Mouse (Mus musculus) gonadal fat pad, adult 2 months (tissue): ENCODE results near the gene Hoxa6. TPM values are rescaled to one million over a fixed set of nuclear protein-coding genes. Genes with fewer than 3 reads are reported as not detected.

Experiments
- DNase-seq: peaks from one replicate; pipeline ENCODE4 v3.0.0-alpha.2; 2012; ENCODE audit warnings: low read depth
- polyA plus RNA-seq: library from polyadenylated mRNA; depleted of rRNA; stranded (reverse); fragments of >200 nt; gene quantifications from 2 replicates; pipeline ENCODE4 v1.2.3, GENCODE M21; 2012

The Hoxa6 gene
- polyA plus RNA-seq, 1 experiment = 3.2 TPM

DNA sequence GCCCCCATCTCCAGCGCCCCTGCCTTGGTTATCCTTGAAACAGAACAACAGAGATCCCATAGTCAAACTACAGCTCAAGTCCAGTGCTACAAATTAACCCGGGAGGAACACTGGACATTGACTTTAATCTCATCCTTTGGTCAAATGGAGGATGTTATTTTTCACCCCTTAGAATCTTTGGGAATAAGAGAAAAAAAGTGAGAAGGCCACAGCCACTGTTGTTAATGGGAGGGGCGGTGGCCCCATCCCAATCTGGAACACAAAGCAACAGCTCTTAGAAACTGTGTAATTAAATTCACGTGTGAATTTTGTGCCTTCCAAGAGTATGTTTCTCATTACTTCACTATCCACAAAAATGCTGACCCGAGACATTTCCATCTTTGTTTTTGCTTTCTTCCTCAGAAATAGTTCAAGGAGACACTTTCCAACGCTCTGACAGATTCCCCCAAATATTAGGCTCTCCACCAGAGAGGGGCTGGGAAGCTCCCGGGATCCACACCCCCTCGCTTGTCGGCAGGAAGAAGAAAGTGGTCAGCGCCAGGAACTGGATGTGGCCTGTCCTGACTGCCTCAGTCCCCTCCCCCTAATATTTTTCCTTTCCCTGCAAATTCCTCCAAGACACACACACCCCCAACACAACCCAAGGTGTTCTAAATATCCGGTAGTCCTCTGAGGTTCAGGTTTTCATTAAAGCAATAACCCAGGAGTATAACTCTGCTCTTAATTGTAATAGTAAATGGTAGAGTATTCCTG, 19.1 kb upstream of the Hoxa6 start:
- no peak for DNase-seq

- no peak for DNase-seq
These were observed 18.2 kb upstream of the Hoxa6 start for GRCm38 (mm10) chr6:52226569-52227257.

- DNase-seq = no peak
These were observed 17.4 kb upstream of the Hoxa6 start for GRCm38 (mm10) chr6:52225612-52226568.

DNA sequence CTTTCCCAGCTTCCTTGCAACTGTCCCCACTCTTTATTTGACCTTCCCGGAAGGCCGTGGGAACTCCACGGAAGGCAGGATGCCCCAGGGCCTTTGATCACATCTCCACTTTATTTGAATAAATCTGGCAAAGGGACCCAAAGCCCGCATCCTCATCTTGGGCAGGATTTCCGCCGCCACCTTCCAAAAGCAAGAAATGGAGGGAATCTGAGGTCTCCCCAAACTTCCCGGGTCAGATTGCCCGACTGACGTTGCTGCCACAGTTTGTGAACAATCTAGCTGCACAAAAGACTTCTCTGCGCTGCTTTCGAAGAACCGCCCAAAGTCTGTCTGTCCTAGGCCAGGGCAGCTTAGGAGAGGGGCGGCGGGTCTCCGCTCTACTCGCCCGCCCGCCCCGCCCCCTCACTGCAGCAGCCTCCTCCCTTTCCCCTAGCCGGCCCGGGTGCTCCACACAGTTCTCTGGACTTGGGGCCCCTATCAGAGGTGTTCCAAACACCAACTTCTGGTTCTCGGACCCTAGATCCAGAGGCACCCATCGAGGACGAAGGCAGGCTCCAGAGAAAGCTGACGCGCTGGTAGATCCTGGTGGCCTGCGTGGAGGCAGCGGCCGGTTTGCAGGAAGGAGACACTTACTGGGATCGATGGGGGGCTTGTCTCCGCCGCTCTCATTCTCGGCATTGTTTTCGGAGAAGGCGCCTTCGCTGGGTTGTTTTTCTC, 16.5 kb upstream of the Hoxa6 start:
- DNase-seq = no peak

DNA sequence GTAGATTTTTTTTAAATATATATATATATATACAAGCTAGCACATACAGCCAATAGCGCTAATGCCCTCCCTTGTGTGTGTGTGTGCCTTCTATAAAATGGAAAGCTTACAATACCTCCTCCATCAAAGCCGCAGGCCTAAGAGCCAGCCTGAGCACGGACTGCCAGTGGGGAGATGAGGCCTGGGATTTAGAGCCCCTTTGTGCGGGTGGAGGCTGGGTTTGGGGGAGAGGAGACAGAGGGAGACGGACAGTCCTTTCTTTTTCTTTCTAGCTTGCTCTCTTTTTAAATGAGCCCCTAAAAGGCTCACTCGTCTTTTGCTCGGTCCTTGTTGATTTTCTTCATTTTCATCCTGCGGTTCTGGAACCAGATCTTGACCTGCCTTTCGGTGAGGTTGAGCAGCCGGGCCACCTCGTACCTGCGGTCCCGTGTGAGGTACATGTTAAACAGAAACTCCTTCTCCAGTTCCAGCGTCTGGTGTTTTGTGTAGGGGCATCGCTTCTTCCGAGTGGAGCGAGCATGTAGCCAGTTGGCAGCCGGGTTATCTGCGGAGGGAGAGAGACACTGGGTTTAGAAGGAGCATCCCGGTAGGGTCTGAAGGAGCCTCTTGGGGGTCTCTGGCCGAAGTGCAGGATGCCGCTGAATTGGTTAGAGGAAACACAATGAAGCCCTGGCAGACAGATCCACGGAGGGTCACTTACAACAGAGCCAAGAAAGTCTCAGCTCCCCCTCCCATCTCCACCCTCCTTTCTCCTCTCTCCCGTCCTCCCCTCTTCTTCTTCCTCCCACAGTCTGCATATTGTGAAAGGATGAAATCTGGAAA, 15.6 kb upstream of the Hoxa6 start:
- no peak for DNase-seq

DNA sequence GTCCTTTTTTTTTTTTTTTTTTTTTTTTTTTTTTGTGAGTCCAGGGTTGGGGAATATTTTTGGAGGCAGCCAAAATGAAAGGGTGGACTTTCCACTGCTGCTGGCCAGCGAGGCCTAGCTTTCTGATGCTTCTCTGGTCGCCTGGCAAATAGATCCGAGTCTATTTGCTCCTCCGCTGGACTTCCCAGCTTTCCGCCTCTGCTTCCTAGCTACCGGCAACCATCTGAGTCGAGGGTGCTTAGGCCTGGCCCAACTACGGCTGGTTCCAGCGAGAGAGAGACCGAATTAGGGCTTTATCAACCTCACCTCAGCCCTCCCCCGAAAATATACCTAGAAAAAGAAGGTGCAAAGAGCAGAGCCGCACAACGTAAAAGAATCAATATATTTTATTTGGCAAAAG, 14.2 kb upstream of the Hoxa6 start:
- no peak for DNase-seq

DNA sequence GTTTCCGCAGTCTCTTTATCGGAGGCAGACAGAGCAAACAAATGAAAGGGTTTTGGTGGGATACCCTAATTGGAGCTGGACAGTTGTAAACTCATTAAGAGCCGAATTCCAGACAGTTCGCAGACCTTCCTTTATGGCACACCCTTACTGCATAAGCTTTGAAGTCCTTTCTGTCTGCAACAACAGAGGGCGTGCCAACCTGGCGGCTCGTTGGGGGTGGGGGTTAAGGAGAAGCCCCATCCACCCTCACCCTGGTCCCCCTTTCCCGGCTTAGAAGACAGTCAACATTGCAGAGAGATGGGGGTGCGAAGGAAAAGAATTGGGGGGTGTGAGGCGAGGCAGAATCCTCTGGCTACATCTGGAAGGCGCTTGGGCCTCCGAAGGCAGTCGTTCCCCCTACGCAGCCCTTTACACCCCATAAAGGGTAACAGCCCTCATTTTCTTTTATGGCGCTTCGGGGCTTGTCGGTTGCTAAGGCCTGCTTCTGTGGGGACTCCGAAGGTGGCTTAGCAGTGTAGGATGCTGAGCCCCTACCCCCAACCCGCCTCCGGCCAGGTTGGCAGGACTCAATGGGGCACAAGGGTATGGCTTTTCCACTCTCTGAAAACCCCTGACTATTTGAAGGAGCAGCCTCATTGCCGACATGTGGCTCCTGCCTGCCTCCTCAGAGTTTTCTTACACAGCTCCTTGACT, 13.6 kb upstream of the Hoxa6 start:
- DNase-seq = no peak

DNA sequence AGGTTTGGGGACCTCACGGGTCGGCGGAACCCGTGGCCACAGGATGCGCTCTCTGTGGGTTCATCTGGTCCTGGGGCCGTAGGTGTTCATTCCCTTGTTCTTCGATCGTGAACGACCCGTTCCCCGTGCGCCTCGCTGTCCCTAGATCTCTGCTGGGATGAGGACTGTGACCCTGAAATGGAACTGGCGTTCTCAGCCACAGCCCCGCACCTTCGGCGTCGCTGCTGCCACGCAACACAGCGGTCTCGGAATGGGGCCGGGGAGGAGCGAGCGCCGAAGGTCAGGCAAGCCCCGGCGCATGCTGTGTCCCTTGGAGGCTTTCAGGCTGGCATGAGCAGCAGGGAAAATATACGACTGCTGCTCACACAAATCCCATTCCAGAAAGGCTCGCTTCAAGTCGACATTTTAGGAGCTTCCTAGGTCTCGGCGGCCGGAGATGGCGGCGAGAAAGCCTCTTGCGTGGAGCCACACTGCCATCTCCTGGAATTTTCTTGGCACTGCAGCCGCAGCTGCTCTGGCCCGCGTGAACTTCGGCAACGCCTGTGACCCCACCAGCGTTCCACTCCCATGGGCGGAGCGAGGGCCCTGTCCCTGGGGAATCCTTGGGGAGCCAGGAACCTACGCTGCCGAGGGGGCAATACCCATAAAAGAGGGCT, 12.9 kb upstream of the Hoxa6 start, which contains the start of gene Hoxa7:
Gene Hoxa7 (minus strand): TSS at position 518 of the 656 bp plus-strand sequence.
- DNase-seq = no peak

DNA sequence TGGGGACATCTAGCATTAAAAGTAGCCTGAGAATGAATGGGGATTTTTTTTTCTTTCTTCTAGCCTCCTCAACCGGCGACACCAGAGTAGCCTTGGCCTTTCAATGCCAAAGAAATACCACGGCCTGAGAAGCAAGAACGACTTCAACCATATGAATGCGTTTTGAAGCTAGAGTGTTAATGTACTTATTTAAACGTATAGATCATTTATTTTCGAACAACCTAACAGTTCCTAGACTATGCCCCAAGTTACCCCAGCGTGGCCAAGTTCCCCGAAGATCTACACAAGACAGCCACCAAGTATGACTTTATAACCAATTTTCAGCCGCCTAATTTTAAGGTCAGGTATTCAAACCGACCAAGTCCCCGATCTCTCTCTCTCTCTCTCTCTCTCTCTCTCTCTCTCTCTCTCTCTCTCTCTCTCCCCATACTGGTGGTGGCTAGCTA, 12.4 kb upstream of the Hoxa6 start:
- no peak for DNase-seq

DNA sequence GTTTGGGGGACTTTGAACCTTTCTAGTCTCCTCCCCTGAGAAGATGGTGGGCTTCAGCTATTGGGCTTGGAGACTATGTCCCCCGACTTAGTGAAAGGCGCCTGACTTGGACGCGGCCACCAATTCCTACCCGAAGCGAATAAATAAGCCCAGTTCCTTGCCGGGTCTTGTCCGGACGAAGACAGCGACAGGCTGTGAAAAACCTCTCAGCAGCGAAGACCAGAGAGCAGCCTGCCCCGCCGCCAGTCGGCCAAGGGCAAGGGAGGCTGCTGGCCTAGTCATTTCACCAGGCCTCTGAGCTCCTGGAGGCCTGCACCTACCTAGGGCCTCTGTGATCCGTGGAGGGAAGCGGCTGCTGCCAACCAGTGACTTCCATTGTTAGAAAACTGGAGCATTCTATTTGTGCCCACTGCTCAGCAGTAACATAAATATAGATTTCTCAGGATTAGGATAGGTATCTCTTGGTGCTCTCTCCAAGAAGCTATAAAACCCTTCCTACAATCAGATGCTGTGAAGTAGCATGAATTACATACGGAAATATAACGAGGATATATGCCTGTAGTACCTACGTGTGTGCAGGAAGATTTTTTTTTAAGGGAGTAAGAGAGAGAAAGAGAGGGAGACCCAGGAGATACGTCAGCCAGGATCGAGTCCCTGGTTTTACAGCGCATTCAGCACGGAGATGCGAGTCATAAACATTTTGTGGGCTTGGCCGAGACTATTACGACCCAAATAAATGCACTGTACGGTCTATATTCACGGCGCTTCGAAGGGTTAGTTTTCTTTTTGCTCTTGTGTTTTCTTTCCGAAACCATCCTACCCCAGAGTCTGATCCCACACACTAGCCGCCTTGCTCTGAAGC, 11.7 kb upstream of the Hoxa6 start:
- DNase-seq = no peak

- DNase-seq = no peak
These were observed 10.9 kb upstream of the Hoxa6 start for GRCm38 (mm10) chr6:52219234-52219942.

- DNase-seq = no peak
These were observed 10.2 kb upstream of the Hoxa6 start for GRCm38 (mm10) chr6:52218643-52219215.

DNA sequence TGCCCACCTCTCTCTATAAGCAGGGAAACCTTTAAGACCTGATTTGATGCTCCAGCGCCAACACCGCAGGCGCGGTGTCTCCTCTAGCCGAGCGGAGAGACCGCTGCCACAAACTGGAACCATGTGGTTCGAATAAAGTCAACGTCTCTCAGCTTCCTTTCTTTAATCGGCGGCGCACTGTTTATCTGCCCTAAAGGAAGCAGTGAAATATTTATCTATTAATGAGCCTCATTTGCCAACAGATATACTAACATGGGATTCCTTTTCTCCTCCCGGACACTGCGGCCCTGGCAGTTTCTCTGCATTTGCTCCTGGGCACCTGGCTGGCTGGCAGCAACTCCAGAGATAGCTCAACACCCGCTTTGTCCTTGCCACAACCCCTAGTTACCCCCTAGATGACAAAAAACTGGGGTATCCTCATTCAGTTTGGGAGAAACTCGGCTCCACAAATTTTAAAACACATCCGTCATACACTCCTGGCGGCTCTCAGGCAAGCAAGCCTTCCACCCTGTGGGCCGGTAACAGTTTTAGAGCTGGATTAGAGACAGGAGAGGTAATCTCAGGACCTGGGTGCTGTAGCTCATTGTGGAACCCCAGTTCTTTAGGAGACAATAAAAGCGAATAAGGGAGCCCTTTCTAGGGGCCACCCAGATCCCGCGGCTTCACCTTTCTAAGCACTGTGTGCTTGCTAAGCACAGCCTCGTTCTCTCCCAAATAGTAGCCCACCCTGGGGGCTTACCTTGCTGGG, 9.5 kb upstream of the Hoxa6 start:
- no peak for DNase-seq

GRCm38 (mm10) chr6:52217459-52217768, 8.9 kb upstream of the Hoxa6 start:
- DNase-seq = no peak

GRCm38 (mm10) chr6:52216691-52217458, 8.4 kb upstream of the Hoxa6 start:
- DNase-seq = no peak
